Mouse (Mus musculus) megakaryocyte, embryonic 14.5 days (primary cell): ENCODE data around the gene Pdgfb.

Experiments
- FLI1 ChIP-seq: IDR thresholded peaks from 2 replicates; pipeline ENCODE4 v1.6.1; 2012; ENCODE audit warnings: low read length, inconsistent platforms, mixed read lengths
- GATA1 ChIP-seq: IDR thresholded peaks from 3 replicates; pipeline ENCODE4 v1.6.1; 2012; ENCODE audit warnings: mixed read lengths, low read length, inconsistent platforms, borderline replicate concordance

DNA sequence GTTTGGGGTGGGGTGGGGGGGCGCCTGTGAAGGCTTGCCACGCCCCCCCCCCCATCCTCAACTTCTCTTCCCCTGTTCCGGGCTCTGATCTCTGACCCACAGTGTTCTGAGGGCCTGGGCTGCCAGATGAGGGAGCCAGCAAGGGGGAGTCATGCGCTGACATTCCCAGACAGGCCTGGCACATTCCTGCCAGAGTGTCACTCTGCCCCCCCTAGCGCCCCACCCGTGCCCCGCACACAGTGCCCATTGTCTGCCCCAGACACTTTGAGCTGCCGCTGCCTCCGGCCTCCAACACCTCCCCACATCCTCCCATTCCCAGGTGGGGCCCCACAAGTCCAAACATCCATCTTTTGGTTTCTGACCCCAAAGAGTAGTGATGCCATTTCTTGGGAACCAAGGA, 47.6 kb upstream of the Pdgfb start:
- TF ChIP-seq FLI1 (no peak), GATA1 (no peak)
